Mouse (Mus musculus) heart, postnatal 0 days (tissue): ENCODE measurements at regions not wholly inside any gene's neighbourhood (a gene's known extent, or its start where the extent isn't known, plus 50 kb on each side); places are given as distances from the start of the nearest gene placed in this dataset.
A peak's percentile ranks its signal among the peaks of the same experiment; 100 is the strongest.

Experiments
- ATAC-seq: fragments of 200-750 bp; cut with Nextera tagmentation; 2 replicates; pipeline ENCODE4 v1.8.0; 2017; ENCODE audit warnings: low read depth, moderate number of reproducible peaks, moderate library complexity; ENCODE audit not compliant: insufficient read depth
- DNase-seq: peaks from one replicate; pipeline ENCODE4 v3.0.0-alpha.2; 2016; ENCODE audit warnings: low spot score
- H3K27ac ChIP-seq: fragments of 300-500 bp; sonication (generic); 2 replicates; pipeline ENCODE4 v1.5.1; 2014; ENCODE audit warnings: low read depth, mild to moderate bottlenecking
- H3K27me3 ChIP-seq: fragments of 300-500 bp; sonication (generic); 2 replicates; pipeline ENCODE4 v1.6.1; 2014; ENCODE audit warnings: low read length, mixed read lengths; ENCODE audit not compliant: control insufficient read depth, insufficient read depth
- H3K36me3 ChIP-seq: fragments of 300-500 bp; sonication (generic); replicated peaks from 2 replicates; pipeline ENCODE4 v1.6.1; 2014; ENCODE audit warnings: low read length, mixed read lengths; ENCODE audit not compliant: control insufficient read depth, insufficient read depth
- H3K4me1 ChIP-seq: fragments of 300-500 bp; sonication (generic); 2 replicates; pipeline ENCODE4 v1.6.1; 2014; ENCODE audit warnings: antibody characterized with exemption; ENCODE audit not compliant: control insufficient read depth, insufficient read depth
- H3K4me2 ChIP-seq: fragments of 300-500 bp; sonication (generic); 2 replicates; pipeline ENCODE4 v1.6.1; 2014; ENCODE audit warnings: low read depth, mild to moderate bottlenecking, low read length, moderate library complexity
- H3K4me3 ChIP-seq: fragments of 300-500 bp; sonication (generic); 2 replicates; pipeline ENCODE4 v1.5.1; 2014; ENCODE audit warnings: low read depth, low read length
- H3K9ac ChIP-seq: fragments of 300-500 bp; sonication (generic); replicated peaks from 2 replicates; pipeline ENCODE4 v1.6.1; 2014; ENCODE audit warnings: low read depth, low read length, mixed read lengths
- H3K9me3 ChIP-seq: fragments of 300-500 bp; sonication (generic); replicated peaks from 2 replicates; pipeline ENCODE4 v1.6.1; 2016; ENCODE audit warnings: low read length; ENCODE audit not compliant: control insufficient read depth
- CTCF ChIP-seq: IDR thresholded peaks from 2 replicates; pipeline ENCODE4 v1.5.1; 2016; ENCODE audit warnings: antibody characterized with exemption, control low read depth, low read depth
- EP300 ChIP-seq: IDR thresholded peaks from 2 replicates; pipeline ENCODE4 v1.6.1; 2016; ENCODE audit warnings: antibody characterized with exemption, low read depth
- WGBS: fragments of 180-500 bp; shearing (Covaris S2); extraction: QIAGEN DNeasy Blood & Tissue Kit; methylation state at CpG from one replicate; pipeline ENCODE4 v1.1.7; 2014; 5-methylcytosine and 5-hydroxymethylcytosine counted together

DNA sequence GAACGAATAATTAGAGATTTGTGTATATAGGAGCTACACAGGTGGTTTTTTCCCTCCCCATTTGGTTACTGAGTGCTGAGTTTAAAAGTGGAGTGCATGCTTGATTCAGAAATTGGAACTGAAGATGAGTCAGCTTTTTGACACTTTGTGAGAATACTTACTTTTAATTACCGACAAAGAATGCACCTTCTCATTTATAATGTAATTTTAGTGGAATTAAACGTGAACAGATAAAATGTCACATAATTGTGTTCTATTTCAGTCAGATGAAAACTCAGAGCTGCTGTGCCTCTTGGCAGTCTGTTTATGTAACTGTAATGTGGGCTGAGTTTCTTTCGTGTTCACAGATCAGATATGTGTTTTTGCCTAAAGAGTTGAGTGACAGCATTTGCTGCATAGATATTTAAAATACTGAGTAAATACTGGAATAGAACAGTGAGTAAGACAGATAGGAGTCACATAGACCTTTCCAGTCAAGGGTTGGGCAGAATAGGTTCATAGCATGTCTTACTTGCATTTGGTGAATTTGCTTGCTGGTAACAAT is 51.9 kb upstream of the Arhgap32 start:
- no peak for DNase-seq
- H3K4me3 ChIP-seq, result no peak overlapping the region
- H3K9me3 ChIP-seq, result no peaks in the 10 kb centered on the region
- no peaks in the 10 kb centered on the region for H3K36me3 ChIP-seq
- no peak for TF ChIP-seq CTCF
- no peak for TF ChIP-seq EP300
- no peak for ATAC-seq
- no peak overlapping the region for H3K4me2 ChIP-seq
- H3K9ac ChIP-seq, result no peak overlapping the region
- H3K27ac ChIP-seq, result 0 out of 2 replicates have a peak overlapping the region, but pooled peaks have one; percentile 30
- no peaks in the 10 kb centered on the region; the same call in 1 of the 2 replicates for H3K4me1 ChIP-seq
- 54% methylated on average over 4 of the region's 4 CpGs for WGBS
- H3K27me3 ChIP-seq, result no peaks in the 10 kb centered on the region
